ENCODE assay signal across 9 mouse cellular contexts in the genomic region with DNA sequence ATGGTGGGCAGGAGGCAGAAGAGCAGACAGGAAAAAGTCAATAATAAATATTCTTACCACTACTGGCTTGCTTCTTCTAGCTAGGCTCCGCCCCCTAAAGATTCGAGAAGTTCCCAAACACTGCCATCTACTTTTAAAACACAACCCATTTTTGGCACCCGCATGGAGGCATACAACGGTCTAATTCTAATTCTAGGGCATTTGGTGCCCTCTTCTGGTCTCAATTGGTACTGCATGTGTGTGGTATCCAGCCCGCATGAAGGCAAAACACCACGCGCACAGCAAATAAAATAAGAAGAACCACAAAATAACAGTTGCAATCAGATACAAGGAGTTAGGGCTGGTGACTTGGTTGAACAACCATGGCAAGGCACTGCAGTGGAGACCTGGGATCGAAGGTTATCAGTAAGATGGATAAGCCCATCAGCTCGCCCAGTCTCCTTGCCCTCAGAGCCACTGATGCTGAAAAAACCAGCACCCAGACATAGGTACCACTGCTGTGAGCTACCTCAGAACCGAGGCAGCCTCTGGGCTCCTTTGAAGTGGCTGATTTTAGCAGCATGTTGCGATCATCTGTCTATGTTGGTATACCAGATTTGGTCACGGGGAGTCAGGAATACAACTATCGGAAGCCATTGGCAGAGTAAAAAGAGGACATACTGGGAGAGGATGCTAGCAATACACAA. TPM values are rescaled to one million over a fixed set of nuclear protein-coding genes. Genes with fewer than 3 reads are reported as not detected.
DNase-seq lines count a peak whose midpoint lies in the region; ATAC-seq and TF ChIP-seq lines count a peak whose summit lies in the region.
"Had no signal": no experiment of that assay in that cellular context is flagged by ENCODE, and none has a peak within 500 bp of the region (broad histone marks: within the 10 kb centered on the region; RNA-seq: fewer than 3 reads in every experiment).

No protein-coding gene starts in this region.

- DNase-seq in forebrain, embryonic 10.5 days (ENCODE audit: extremely low spot score, low spot score): peak; percentile 73
- DNase-seq in adrenal gland, adult 8-10 months: peak; percentile 42
- DNase-seq in embryo, embryonic 10.5 days (ENCODE audit: low spot score): peak; percentile 89
- DNase-seq in heart, adult 8-10 months (ENCODE audit: low spot score): peak; percentile 82
- peak; percentile 72 for DNase-seq in layer of hippocampus, adult 9-11 months
- DNase-seq in lung, postnatal 25 days (ENCODE audit: low spot score): peak; percentile 82

- no peaks in the 10 kb centered on the region for H3K27me3 ChIP-seq in forebrain, embryonic 10.5 days (ENCODE audit: poor library complexity, severe bottlenecking)
- no peaks in the 10 kb centered on the region for H3K27me3 ChIP-seq in forebrain, embryonic 15.5 days
- H3K27me3 ChIP-seq in small intestine, adult 2 months (ENCODE audit: control insufficient read depth, insufficient read depth, low read length): no peaks in the 10 kb centered on the region
- H3K27me3 ChIP-seq: neural tube, embryonic 12.5 days had no signal

- H3K4me2 ChIP-seq in forebrain, embryonic 15.5 days (replicated peaks): no peak overlapping the region
- H3K4me2 ChIP-seq: neural tube, embryonic 12.5 days had no signal

- no peak overlapping the region for H3K4me3 ChIP-seq in forebrain, embryonic 10.5 days
- no peak overlapping the region for H3K4me3 ChIP-seq in forebrain, embryonic 15.5 days
- no peak overlapping the region for H3K4me3 ChIP-seq in small intestine, adult 2 months (ENCODE audit: low read depth, low read length)
- H3K4me3 ChIP-seq: neural tube, embryonic 12.5 days had no signal

- H3K36me3 ChIP-seq in forebrain, embryonic 10.5 days (replicated peaks): no peaks in the 10 kb centered on the region
- no peaks in the 10 kb centered on the region for H3K36me3 ChIP-seq in forebrain, embryonic 15.5 days
- no peaks in the 10 kb centered on the region for H3K36me3 ChIP-seq in small intestine, adult 2 months (ENCODE audit: control insufficient read depth, insufficient read depth, low read length)
- H3K36me3 ChIP-seq: neural tube, embryonic 12.5 days had no signal

- no peak overlapping the region for H3K9ac ChIP-seq in forebrain, embryonic 15.5 days (replicated peaks)
- H3K9ac ChIP-seq: neural tube, embryonic 12.5 days had no signal

- WGBS in forebrain, embryonic 10.5 days: 40% methylated on average over 13 of the region's 13 CpGs
- WGBS in forebrain, embryonic 15.5 days: 36% methylated on average over 13 of the region's 13 CpGs
- WGBS in small intestine, adult 2 months: 34% methylated on average over 13 of the region's 13 CpGs

- H3K9me3 ChIP-seq in forebrain, embryonic 10.5 days: no peaks in the 10 kb centered on the region
- no peaks in the 10 kb centered on the region for H3K9me3 ChIP-seq in forebrain, embryonic 15.5 days
- H3K9me3 ChIP-seq: neural tube, embryonic 12.5 days had no signal

- H3K27ac ChIP-seq in forebrain, embryonic 10.5 days: no peak overlapping the region
- no peak overlapping the region for H3K27ac ChIP-seq in forebrain, embryonic 15.5 days (replicated peaks)
- no peak overlapping the region for H3K27ac ChIP-seq in small intestine, adult 2 months (ENCODE audit: insufficient read depth, low read depth, low read length)
- H3K27ac ChIP-seq: neural tube, embryonic 12.5 days had no signal

- H3K4me1 ChIP-seq in forebrain, embryonic 10.5 days: peaks cover 30% of the 10 kb centered on the region
- H3K4me1 ChIP-seq in forebrain, embryonic 15.5 days: peaks cover 6% of the 10 kb centered on the region
- no peaks in the 10 kb centered on the region; the same call in 1 of the 2 replicates for H3K4me1 ChIP-seq in small intestine, adult 2 months (ENCODE audit: control insufficient read depth, insufficient read depth, insufficient read length, low read length)
- H3K4me1 ChIP-seq: neural tube, embryonic 12.5 days had no signal

- TF ChIP-seq CTCF in small intestine, adult 2 months (IDR thresholded peaks at IDR 0.05; ENCODE audit: extremely low read depth, insufficient read length, insufficient replicate concordance, low read depth, low read length): peak; percentile 70; the same call in 1 of the 2 replicates

- no peak for TF ChIP-seq POLR2A in small intestine, adult 2 months (IDR thresholded peaks at IDR 0.05; ENCODE audit: low read depth, low read length)

- ATAC-seq in forebrain, embryonic 15.5 days (replicated peaks): no peak

RNA-seq across cellular contexts. Expression of gene Cnot11, which starts 4.4 kb away (rescaled TPM):
- 21.5 and 22.0 TPM in 2 replicates for polyA plus RNA-seq in forebrain, embryonic 10.5 days (2016; fragmentation: Nextera tagmentation; extraction: Ambion mirVana)
- polyA plus RNA-seq in forebrain, embryonic 15.5 days (2015; fragmentation: Nextera tagmentation; extraction: Ambion mirVana): 18.8 and 19.4 TPM in 2 replicates
- total RNA-seq in adrenal gland, adult 8-10 months (2022): 10 to 100 TPM; 20.6 to 25.8 (median 22.9) TPM
- total RNA-seq in heart, adult 8-10 months (2022): 10 to 100 TPM; 13.3 to 15.1 (median 14.3) TPM
- 11.7 and 18.8 TPM in 2 replicates for polyA plus RNA-seq in small intestine, adult 2 months (2012; rRNA removed)

RNA-seq across cellular contexts. Expression of gene Rnf149, which starts 46.8 kb away (rescaled TPM):
- polyA plus RNA-seq in forebrain, embryonic 10.5 days (2016; fragmentation: Nextera tagmentation; extraction: Ambion mirVana): 18.9 and 22.9 TPM in 2 replicates
- polyA plus RNA-seq in forebrain, embryonic 15.5 days (2015; fragmentation: Nextera tagmentation; extraction: Ambion mirVana): 23.4 and 26.6 TPM in 2 replicates
- total RNA-seq in adrenal gland, adult 8-10 months (2022): 10 to 100 TPM; 42.9 to 56.9 (median 49.2) TPM
- total RNA-seq in heart, adult 8-10 months (2022): 1 to 10 TPM; 6.2 to 9.5 (median 7.8) TPM
- polyA plus RNA-seq in small intestine, adult 2 months (2012; rRNA removed): 13.2 and 15.6 TPM in 2 replicates

RNA-seq across cellular contexts. Expression of gene Tbc1d8, which starts 51.8 kb away (rescaled TPM):
- polyA plus RNA-seq in forebrain, embryonic 10.5 days (2016; fragmentation: Nextera tagmentation; extraction: Ambion mirVana): 4.5 and 6.7 TPM in 2 replicates
- polyA plus RNA-seq in forebrain, embryonic 15.5 days (2015; fragmentation: Nextera tagmentation; extraction: Ambion mirVana): 10.0 and 10.6 TPM in 2 replicates
- total RNA-seq in adrenal gland, adult 8-10 months (2022): 10 to 100 TPM in 2 of 4 experiments, 1 to 10 TPM in 2; 6.8 to 15.1 (median 11.5) TPM
- 1 to 10 TPM; 5.6 to 8.9 (median 5.8) TPM for total RNA-seq in heart, adult 8-10 months (2022)
- polyA plus RNA-seq in small intestine, adult 2 months (2012; rRNA removed): 6.0 and 13.1 TPM in 2 replicates
